Mouse (Mus musculus) gastrocnemius, postnatal 4 days (tissue): ENCODE results near the gene 2610318N02Rik. TPM values are rescaled to one million over a fixed set of nuclear protein-coding genes. Genes with fewer than 3 reads are reported as not detected.
"Not testable (repeated sequence)": the region's sequence is repeated elsewhere in the genome, so short reads cannot be mapped to it uniquely, and the experiment has no call there.

ENCODE experiments used
- DNase-seq, 2 experiments: peaks; one replicate each; pipeline ENCODE4 v3.0.0; 2021 to 2022; ENCODE audit warnings: low spot score in 2 of 2, mixed read lengths in 2 of 2
- long read RNA-seq, 2 experiments: library from polyadenylated mRNA; stranded (forward); transcript quantifications; one replicate each; pipeline ENCODE4 v2.0.0; 2021
- total RNA-seq, 2 experiments: library from RNA; stranded (reverse); gene quantifications; 2 replicates each; pipeline ENCODE4 v1.2.3; 2021

2610318N02Rik gene
- 1 to 10 TPM; 1.5 to 3.0 TPM for total RNA-seq
- long read RNA-seq, experiment 1, partial matches to known transcripts = 0 of 2 reads
- long read RNA-seq, experiment 1, other reads (novel, unspliced or antisense) = 1 of 2 reads
- long read RNA-seq, experiment 2, partial matches to known transcripts = 0 of 1 reads
- long read RNA-seq, experiment 2, other reads (novel, unspliced or antisense) = 0 of 1 reads

DNA sequence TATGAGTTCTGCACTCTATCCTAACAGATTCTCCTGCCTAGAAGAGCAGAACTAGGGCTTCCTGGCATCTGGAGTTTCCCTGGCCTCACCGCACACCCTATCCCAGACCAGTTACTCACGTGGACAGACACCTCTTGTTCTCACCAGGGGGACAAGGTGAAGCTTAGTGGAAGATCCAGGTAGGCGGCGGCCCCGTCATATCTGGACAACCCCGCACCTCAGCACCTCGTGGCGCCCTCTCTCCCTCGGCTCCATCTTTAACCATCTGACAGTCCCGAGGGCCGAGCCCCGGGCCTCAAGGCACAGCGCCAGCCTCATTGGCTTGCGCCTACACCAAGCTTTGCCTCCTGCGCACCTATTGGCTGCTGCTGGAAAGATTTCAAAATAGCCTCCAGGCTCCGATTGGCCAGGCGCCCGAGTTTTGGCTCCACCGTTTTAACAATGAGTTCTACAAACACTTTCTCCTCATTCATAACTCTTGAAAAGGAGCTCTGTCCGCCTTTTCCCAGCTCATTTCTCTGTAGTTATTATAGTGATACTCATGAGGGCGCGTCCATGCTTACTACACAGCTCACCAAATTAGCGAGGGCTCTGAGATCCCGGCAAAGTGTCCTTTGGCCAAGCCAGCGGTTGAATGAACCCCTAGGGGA, at the start of gene 2610318N02Rik:
Gene 2610318N02Rik (minus strand): TSS at position 297 of the 650 bp plus-strand sequence.
- DNase-seq = peak in 1 of 2 experiments; percentile 58

DNA sequence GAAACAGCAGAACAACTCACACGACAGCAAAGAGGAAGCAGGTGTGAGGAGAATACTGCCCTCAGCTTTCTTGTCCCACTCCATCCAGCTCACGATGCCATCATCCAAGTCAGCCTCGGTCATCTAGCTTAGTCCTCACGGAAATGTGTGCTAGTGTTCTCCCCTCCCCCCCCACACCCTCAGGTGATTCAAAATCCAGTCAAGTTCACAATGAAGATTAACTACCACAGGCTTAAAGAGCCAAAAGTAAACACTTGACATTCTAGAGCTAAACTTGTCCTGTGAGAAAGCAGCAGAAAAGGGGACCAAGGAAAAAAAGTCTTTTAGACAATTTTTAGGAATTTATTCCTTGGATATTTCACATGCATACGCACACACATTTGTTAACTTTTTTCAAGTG, 43.1 kb upstream of the 2610318N02Rik start:
- no peak for DNase-seq

- no peak for DNase-seq
Measured at GRCm38 (mm10) chr16:17167179-17167578, 42.2 kb upstream of the 2610318N02Rik start.

DNA sequence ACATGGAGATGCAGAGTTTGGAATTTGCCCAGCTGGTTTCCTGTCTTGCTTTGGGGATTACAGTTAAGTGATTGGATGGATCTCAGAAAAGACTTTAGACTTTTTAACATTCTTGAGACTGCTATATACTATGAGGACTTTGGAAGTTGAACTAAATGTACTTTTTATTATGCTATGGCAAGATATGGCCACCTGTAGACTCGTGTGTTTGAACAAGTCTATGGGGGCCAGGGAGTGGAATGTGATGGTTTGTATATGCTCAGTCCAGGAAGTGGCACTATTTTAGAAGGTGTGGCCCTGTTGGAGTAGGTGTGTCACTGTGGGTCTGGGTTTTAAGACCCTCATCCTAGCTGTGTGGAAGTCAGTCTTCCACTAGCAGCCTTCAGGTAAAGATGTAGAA, 40.5 kb upstream of the 2610318N02Rik start:
- not testable (repeated sequence) for DNase-seq

DNA sequence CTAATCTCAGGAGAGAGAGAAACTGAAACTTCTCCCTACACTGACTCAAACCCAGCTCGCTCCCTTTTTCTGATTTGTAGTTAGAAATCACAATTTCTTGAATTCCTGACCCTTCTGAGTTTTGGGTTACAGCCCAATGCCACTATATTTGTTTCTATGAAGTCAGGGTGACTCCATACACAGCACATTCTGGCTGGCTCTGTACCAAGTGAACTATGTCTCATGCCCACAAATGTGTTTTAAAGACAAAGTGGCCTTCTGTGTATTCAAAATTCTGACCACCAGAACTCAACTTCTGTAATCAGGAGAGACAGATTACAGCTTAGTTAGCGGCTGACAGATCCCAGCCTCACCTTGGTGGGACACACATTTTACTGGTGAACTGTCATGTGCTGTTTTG, 29.4 kb upstream of the 2610318N02Rik start:
- DNase-seq = no peak

- no peak for DNase-seq
Measured at GRCm38 (mm10) chr16:17151874-17152273, 26.9 kb upstream of the 2610318N02Rik start.

GRCm38 (mm10) chr16:17150520-17151258, 25.7 kb upstream of the 2610318N02Rik start:
- no peak for DNase-seq

DNA sequence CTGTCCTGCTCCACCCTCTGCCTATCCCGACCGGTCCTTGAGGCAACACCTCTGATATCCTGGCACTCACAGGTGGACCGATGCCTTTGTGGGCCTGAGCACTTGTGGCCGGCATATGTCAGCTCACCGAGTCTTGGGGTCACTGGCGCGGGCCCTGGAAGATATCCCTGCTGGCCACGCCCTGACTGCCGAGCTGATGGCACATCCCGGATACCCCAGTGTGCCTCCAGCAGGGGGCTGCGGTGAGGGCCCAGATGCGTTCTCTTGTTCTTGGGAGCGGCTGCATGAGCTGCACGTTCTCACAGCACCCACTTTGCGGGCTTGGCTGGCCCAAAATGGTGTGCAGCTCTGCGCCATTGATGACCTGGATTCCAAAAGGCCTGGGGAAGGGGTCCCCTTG, 23.1 kb upstream of the 2610318N02Rik start:
- DNase-seq = peak in 1 of 2 experiments; percentile 31

DNA sequence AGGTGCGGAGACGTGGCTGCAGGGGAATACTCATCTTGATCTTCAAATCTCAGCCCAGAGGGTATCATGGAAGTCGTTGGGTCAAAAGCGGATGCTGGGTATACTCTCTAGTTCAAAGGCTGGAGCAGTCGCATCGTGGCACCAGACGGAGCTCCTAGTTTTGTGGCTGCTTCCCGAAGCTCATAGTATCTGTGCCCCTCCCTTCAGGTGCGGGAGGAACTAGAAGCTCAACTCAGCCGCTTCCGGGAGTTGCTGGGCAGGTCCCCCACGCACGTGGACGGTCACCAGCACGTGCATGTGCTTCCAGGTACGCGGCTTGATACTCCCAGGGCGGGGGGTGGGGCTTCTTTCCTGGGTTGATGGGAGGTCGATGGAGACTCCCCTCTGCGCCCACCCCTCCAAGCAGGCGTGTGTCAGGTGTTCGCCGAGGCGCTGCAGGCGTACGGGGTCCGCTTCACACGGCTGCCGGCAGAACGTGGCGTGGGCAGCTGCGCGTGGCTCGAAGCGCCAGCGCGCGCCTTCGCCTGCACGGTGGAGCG, 22.5 kb upstream of the 2610318N02Rik start:
- DNase-seq = no peak

GRCm38 (mm10) chr16:17146772-17147235, 21.8 kb upstream of the 2610318N02Rik start, which contains the start of gene Ccdc116:
Ccdc116 (minus strand) TSS chr16:17147229.
- peak; percentile 40 to 75 for DNase-seq

DNA sequence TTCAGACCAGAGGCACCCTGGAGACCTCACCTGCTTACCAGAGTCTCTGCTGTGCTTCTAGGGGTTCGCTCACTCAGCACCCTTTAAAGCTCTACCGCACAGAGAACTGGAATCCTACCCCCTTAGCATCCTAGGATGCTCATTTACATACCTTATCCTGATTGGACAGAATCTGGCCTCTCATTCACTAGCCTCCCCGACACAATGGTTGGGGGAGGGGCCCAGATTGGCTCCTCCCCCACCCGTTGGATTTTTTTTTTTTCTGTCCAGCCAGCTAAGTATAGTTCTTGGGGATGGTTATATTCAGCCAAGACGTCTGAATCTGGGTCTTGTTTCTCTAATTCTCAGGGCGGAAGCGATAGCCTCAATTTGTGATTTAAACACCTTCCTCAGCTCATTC, 19.4 kb upstream of the 2610318N02Rik start, which contains the start of gene Ydjc:
Gene Ydjc (plus strand): TSS at position 283 of the 400 bp plus-strand sequence.
- no peak for DNase-seq

DNA sequence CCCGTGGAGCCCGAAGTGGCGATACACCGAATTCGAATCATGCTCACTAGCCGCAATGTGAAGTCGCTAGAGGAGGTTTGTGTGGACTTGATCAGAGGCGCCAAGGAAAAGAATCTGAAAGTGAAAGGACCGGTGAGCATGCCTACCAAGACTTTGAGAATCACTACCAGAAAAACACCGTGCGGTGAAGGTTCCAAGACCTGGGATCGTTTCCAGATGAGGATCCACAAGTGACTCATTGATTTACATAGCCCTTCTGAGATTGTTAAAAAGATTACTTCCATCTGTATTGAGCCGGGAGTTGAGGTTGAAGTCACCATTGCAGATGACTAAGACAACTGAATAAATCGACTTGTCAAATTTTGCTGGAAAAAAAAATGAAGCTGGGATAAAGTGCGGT, 12.4 kb upstream of the 2610318N02Rik start:
- DNase-seq = no peak

GRCm38 (mm10) chr16:17132906-17133200, 7.9 kb upstream of the 2610318N02Rik start:
- DNase-seq = no peak

GRCm38 (mm10) chr16:17132089-17132905, 7.3 kb upstream of the 2610318N02Rik start, which contains the start of gene Sdf2l1:
Sdf2l1 (minus strand) TSS chr16:17132383.
- DNase-seq = peak; percentile 95 to 96

DNA sequence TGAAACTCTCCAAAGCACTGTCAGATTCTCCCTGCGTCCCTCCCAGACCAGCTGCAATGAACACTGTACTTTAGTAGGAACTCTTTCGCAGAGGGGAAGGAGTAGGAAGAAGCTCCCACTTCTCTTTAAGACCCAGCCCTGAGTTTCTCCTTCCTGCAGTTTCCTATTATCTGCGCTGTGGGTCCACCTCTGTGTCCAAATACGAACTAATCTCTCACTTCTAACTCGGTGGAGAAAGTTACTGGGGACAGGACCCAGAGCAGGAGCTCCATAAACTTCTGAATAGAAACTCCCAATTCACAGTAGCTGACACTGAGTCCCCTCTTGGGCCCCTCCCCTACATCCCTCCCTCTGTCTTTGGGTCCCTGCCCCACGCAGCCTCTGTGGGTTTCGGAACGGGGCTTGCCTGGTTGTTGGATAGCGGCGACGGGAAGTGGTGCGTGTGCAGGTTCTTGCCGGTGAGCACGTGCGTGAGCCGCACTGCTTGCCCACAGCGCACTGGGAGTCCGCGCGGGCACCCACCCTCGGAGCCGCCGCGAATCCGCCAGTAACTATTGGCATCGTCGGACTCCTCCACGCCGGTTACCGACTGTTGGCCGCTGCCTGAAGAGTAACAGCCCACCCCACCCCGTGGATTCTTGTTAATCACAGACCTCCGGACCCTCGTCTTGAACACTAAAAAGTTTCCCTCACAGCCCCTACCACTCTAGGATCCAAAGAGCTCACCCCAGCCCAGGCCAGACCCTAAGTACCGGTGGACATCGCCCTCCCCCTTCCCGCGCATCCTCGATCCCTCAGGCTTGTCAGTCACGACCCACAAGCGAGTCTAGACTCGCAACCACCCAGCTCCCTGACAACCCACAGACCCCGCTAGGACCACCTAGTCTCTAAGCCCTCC, 6.5 kb upstream of the 2610318N02Rik start:
- DNase-seq = peak in 1 of 2 experiments; percentile 28

DNA sequence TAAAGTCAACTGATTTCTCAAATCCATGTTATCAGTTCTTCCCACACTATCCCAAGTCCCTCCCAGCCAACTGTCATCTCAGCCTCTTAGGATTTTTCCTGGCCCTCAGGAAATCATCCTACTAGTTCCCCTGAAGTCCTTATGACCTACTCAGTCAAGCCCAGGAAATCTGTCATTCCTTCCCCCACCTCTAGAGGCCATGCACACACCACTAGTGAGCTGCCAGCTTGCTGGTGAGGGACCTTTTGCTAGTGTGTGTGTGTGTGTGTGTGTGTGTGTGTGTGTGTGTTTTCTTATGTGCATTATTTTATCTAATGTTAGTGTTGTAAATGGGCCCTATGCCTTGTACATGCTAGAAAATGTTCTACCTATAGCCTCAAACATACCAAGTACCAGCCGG, 2.3 kb upstream of the 2610318N02Rik start:
- DNase-seq = no peak

GRCm38 (mm10) chr16:17124119-17124870, 672 bp downstream of the 2610318N02Rik start:
- no peak for DNase-seq

DNA sequence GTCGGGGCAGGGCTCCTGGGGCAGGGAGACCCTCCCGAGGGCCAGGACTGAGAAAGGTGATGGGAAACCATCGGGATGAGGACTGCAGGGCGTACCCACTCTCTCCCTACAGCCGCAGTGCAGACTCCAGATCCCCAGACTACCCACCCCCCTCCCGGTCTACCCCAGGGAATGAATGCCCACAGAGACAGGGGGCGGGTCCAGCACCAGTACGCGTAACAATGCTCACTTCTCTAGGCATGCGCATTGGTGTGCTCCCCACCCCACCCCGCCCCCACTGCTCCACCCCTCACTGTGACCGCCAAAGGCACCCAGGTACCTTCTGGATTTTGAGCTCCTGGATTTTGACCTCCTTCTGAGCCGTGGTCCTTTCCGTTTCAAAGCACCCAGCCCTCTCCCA, 3.4 kb downstream of the 2610318N02Rik start:
- no peak for DNase-seq

- no peak for DNase-seq
Measured at GRCm38 (mm10) chr16:17117309-17117799, 7.6 kb downstream of the 2610318N02Rik start.
